Mouse (Mus musculus): ENCODE measurements at regions not wholly inside any gene's neighbourhood (a gene's known extent, or its start where the extent isn't known, plus 50 kb on each side); places are given as distances from the start of the nearest gene placed in this dataset.

DNA sequence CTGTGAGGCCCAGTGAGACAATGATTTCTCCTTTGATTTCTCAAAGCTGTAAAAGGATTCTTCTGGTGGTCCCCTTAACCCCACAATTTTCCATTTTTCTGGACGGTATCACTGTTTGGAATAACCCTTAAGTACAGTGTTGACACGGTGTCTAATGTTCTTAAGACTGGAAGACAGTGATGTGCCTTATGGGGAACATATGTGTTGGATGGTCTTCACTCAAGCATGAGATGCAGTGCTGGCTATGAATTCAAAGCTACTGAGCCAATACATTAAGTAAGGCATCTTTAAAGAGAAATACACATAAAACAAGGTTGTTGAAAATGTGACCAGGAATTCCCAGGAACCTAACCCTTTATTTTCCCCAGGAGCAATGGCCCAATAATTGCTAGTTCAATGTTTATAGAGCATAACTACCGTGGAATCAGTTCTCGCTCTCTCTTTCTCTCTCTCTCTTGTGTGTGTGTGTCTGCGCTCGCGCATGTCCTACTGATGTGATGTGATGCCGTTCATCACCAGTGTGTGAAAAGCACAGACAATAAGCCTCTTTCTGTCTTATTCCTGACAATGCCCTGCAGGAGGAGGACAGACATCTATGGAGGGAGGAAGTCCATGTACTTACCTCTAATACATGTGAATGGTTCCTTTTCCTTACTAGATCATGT is 125.4 kb upstream of the Peli1 start:
- no peak overlapping the region for H3K9ac ChIP-seq (replicated peaks)
- H3K9me3 ChIP-seq = no peaks in the 10 kb centered on the region
- peaks cover 4% of the 10 kb centered on the region for H3K4me1 ChIP-seq
- H3K27me3 ChIP-seq = no peaks in the 10 kb centered on the region
- no peaks in the 10 kb centered on the region for H3K36me3 ChIP-seq
- no peak for ATAC-seq (replicated peaks)
- 88% methylated on average over 8 of the region's 8 CpGs for WGBS
- no peak overlapping the region for H3K4me3 ChIP-seq
- no peak overlapping the region for H3K27ac ChIP-seq (replicated peaks)
- no peak overlapping the region for H3K4me2 ChIP-seq (replicated peaks)

DNA sequence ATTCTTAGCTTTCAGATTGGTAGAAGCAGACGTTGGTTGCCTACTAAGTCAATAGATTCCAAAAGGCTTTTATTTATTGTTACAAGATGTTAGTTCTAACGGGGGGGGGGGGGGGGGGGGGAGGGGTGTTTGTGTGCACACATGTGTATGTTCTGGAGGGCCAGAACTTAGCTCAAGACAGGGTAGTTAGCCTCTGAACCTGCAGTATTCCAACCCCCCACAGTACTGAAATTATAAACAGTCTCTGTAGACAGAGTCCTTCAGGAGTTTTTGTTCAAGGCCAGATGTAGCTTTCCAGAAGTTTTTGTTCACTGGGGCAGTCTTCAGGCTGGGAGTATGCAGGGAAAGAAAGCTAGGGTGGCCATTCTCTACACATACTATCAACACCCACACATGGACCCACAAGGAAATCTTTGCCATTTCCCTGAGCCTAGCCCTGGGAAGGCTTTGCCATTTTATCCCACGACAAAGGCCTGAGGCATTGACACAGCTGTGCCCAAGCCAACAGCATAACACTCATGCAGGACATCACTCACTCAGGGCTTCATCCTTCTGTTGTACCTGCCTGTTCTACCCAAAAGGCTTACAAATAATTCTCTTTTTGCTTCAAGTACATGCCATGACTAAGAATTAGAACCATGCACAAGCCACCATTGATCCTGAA is 123.6 kb upstream of the Peli1 start:
- H3K27me3 ChIP-seq = no peaks in the 10 kb centered on the region
- no peak overlapping the region for H3K9ac ChIP-seq (replicated peaks)
- WGBS = 37% methylated on average over 2 of the region's 3 CpGs
- no peak overlapping the region for H3K4me2 ChIP-seq (replicated peaks)
- H3K4me3 ChIP-seq = no peak overlapping the region
- no peaks in the 10 kb centered on the region for H3K9me3 ChIP-seq
- H3K4me1 ChIP-seq = peaks cover 4% of the 10 kb centered on the region
- no peaks in the 10 kb centered on the region for H3K36me3 ChIP-seq
- no peak overlapping the region; the same call in 1 of the 2 replicates for H3K27ac ChIP-seq (replicated peaks)
- 0 out of 2 replicates have a peak, but pooled peaks have one; percentile 13 for ATAC-seq (replicated peaks)

GRCm38 (mm10) chr11:20968341-20968740 is 122.8 kb upstream of the Peli1 start:
- ATAC-seq (replicated peaks) = 0 out of 2 replicates have a peak, but pooled peaks have one; percentile 26
- no peaks in the 10 kb centered on the region for H3K27me3 ChIP-seq
- WGBS = 23% methylated on average over 2 of the region's 2 CpGs
- H3K36me3 ChIP-seq = no peaks in the 10 kb centered on the region
- H3K4me3 ChIP-seq = no peak overlapping the region
- H3K9me3 ChIP-seq = no peaks in the 10 kb centered on the region
- H3K4me1 ChIP-seq = peaks cover 4% of the 10 kb centered on the region
- H3K4me2 ChIP-seq (replicated peaks) = no peak overlapping the region
- H3K9ac ChIP-seq (replicated peaks) = no peak overlapping the region
- no peak overlapping the region for H3K27ac ChIP-seq (replicated peaks)

- Histone ChIP-seq H3K36me3 (no peaks in the 10 kb centered on the region), H3K27ac (replicated peaks) (no peak overlapping the region), H3K27me3 (no peaks in the 10 kb centered on the region), H3K9ac (replicated peaks) (no peak overlapping the region), H3K4me3 (no peak overlapping the region), H3K4me2 (replicated peaks) (no peak overlapping the region), H3K9me3 (no peaks in the 10 kb centered on the region), H3K4me1 (peaks cover 4% of the 10 kb centered on the region)
- no peak for ATAC-seq (replicated peaks)
- 79% methylated on average over 3 of the region's 3 CpGs for WGBS
Observed at GRCm38 (mm10) chr11:20973141-20973540, 118.0 kb upstream of the Peli1 start.

- no peak for ATAC-seq (replicated peaks)
- WGBS = 91% methylated on average over 2 of the region's 2 CpGs
Observed at GRCm38 (mm10) chr11:20981588-20981987, 109.5 kb upstream of the Peli1 start.

DNA sequence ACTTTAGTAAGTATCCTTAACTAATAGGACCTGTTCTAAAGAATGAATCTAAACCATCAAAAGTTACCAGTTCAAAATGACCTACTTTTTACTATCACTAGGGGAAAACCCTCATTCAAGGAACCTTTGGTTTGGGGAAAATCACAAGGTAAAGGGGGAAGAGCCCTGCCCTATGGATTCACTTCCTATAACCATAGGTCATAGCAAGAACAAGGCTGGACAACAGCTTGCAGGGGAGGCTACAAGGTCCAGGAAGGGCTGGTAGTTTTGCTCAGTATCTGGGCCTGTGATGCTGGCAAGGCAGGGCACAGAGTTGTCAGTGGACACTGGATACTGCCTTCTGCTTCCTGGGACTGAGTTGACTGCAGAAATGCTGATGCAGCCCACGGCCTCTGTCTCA is 109.1 kb upstream of the Peli1 start:
- 84% methylated on average over 1 of the region's 1 CpGs for WGBS
- Histone ChIP-seq H3K4me1 (peaks cover 8% of the 10 kb centered on the region), H3K4me2 (replicated peaks) (no peak overlapping the region), H3K4me3 (no peak overlapping the region), H3K9me3 (no peaks in the 10 kb centered on the region), H3K27ac (replicated peaks) (no peak overlapping the region), H3K27me3 (no peaks in the 10 kb centered on the region), H3K9ac (replicated peaks) (no peak overlapping the region), H3K36me3 (no peaks in the 10 kb centered on the region)
- ATAC-seq (replicated peaks) = no peak

More at GRCm38 (mm10) chr11:20981588-20981987, 109.5 kb upstream of the Peli1 start:
- H3K9me3 ChIP-seq = no peaks in the 10 kb centered on the region
- H3K9ac ChIP-seq (replicated peaks) = no peak overlapping the region
- no peak overlapping the region for H3K4me3 ChIP-seq
- no peak overlapping the region for H3K27ac ChIP-seq (replicated peaks)
- H3K4me2 ChIP-seq (replicated peaks) = no peak overlapping the region
- no peaks in the 10 kb centered on the region for H3K27me3 ChIP-seq
- 0 out of 2 replicates have a peak, but pooled peaks cover 6% of the 10 kb centered on the region for H3K4me1 ChIP-seq
- no peaks in the 10 kb centered on the region for H3K36me3 ChIP-seq

- peaks cover 13% of the 10 kb centered on the region for H3K4me1 ChIP-seq
- H3K27me3 ChIP-seq = no peaks in the 10 kb centered on the region
- no peak overlapping the region for H3K9ac ChIP-seq (replicated peaks)
- ATAC-seq (replicated peaks) = no peak
- no peak overlapping the region for H3K27ac ChIP-seq (replicated peaks)
- no peaks in the 10 kb centered on the region for H3K9me3 ChIP-seq
- WGBS = 88% methylated on average over 6 of the region's 6 CpGs
- no peak overlapping the region for H3K4me2 ChIP-seq (replicated peaks)
- H3K36me3 ChIP-seq = no peaks in the 10 kb centered on the region
- H3K4me3 ChIP-seq = no peak overlapping the region
Observed at GRCm38 (mm10) chr11:20982500-20982899, 108.6 kb upstream of the Peli1 start.

DNA sequence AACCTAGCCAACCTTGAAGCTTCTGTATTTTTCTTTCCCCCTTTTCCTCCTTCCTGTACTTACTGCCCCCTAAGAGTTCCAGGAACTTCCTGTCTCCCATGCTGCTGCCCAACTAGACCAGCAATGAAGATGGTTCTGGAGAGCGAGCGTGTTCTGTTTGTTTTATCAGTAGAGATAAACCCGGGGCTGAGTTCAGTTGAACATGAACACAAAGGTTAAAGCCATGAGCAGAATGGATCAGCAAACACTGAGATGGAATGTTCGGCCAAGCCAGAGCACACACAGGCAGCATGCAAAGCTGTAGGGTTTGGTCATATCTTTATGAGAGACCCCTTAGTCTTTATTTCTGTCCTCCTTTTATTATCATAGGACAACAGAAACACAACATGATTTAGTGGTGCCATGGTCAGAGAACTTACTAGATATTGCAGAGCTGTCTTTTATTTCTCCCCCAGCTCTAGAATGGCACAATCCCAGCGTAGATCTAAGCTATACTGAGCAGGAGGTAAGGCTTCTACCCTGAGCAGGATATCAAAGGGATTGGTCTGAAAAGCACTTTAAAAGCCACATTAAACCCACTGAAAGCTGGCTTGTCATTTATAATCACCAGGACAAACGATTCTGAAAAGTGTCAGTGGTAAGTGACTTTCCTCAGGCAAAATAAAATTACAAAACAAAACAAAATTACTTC is 105.9 kb upstream of the Peli1 start:
- Histone ChIP-seq H3K27ac (replicated peaks) (no peak overlapping the region; the same call in 1 of the 2 replicates), H3K4me1 (peaks cover 22% of the 10 kb centered on the region), H3K9me3 (no peaks in the 10 kb centered on the region), H3K4me2 (replicated peaks) (no peak overlapping the region), H3K36me3 (no peaks in the 10 kb centered on the region), H3K27me3 (no peaks in the 10 kb centered on the region), H3K4me3 (no peak overlapping the region), H3K9ac (replicated peaks) (no peak overlapping the region)
- WGBS = 62% methylated on average over 6 of the region's 6 CpGs
- no peak for ATAC-seq (replicated peaks)

- no peak overlapping the region for H3K4me3 ChIP-seq
- no peaks in the 10 kb centered on the region for H3K27me3 ChIP-seq
- 50% methylated on average over 4 of the region's 4 CpGs for WGBS
- H3K9ac ChIP-seq (replicated peaks) = no peak overlapping the region
- no peak overlapping the region for H3K4me2 ChIP-seq (replicated peaks)
- H3K9me3 ChIP-seq = no peaks in the 10 kb centered on the region
- ATAC-seq (replicated peaks) = no peak
- H3K27ac ChIP-seq (replicated peaks) = no peak overlapping the region
- H3K4me1 ChIP-seq = peaks cover 22% of the 10 kb centered on the region
- H3K36me3 ChIP-seq = no peaks in the 10 kb centered on the region
Observed at GRCm38 (mm10) chr11:20985771-20986170, 105.3 kb upstream of the Peli1 start.

- Histone ChIP-seq H3K36me3 (no peaks in the 10 kb centered on the region), H3K27ac (replicated peaks) (peak overlapping the region; percentile 87), H3K4me1 (peaks cover 22% of the 10 kb centered on the region), H3K9ac (replicated peaks) (no peak overlapping the region), H3K4me3 (no peak overlapping the region), H3K9me3 (no peaks in the 10 kb centered on the region), H3K27me3 (no peaks in the 10 kb centered on the region), H3K4me2 (replicated peaks) (no peak overlapping the region)
- WGBS = 45% methylated on average over 5 of the region's 5 CpGs
- ATAC-seq (replicated peaks) = peak; percentile 79
Observed at GRCm38 (mm10) chr11:20987171-20987815, 103.8 kb upstream of the Peli1 start.

DNA sequence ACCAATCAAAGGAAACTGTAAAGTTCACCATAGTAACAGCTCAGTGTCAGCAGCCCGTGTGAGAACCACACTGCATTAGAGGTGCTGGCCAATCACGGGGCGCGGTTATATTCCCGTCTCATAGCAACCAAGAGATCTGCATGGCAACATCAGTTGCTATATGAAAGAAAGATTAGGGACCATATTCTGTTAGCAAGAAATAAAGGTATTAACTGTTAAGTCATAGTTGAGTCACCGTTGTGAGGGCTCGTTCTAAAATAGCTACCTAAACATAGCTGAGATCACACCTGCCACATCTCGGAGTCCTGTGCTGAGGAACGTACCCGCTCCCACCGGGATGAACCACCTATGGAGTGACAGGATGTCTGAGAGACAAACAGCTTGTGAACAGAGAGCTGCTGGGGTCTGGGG is 103.2 kb upstream of the Peli1 start:
- H3K4me2 ChIP-seq (replicated peaks) = peak overlapping the region; percentile 14; the same call in 1 of the 2 replicates
- H3K27me3 ChIP-seq = no peaks in the 10 kb centered on the region
- ATAC-seq (replicated peaks) = peak; percentile 97
- H3K27ac ChIP-seq (replicated peaks) = peak overlapping the region; percentile 87
- H3K9ac ChIP-seq (replicated peaks) = no peak overlapping the region
- H3K9me3 ChIP-seq = no peaks in the 10 kb centered on the region
- peaks cover 22% of the 10 kb centered on the region for H3K4me1 ChIP-seq
- H3K4me3 ChIP-seq = no peak overlapping the region
- 66% methylated on average over 11 of the region's 11 CpGs for WGBS
- no peaks in the 10 kb centered on the region for H3K36me3 ChIP-seq

DNA sequence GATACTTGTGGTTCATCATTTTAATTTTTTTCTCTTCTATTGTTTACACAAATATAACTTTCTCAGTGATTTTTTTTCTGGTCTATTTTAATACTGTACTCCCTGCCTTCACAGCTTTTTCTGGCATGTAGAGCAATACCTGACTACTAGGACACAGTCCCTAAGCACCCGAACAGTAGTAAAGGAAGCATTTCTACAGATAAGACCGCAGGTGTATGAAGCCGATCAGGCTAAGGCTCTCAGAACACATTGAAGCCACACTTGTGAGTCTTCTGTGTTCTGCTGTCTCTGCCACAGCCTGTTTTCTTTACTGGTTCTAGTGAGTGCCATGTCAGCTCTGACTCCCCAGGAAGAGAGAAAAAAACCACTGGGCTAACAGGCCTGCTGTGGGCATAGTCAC is 102.2 kb upstream of the Peli1 start:
- no peak for ATAC-seq (replicated peaks)
- H3K27me3 ChIP-seq = no peaks in the 10 kb centered on the region
- peaks cover 22% of the 10 kb centered on the region for H3K4me1 ChIP-seq
- no peak overlapping the region for H3K4me3 ChIP-seq
- H3K4me2 ChIP-seq (replicated peaks) = no peak overlapping the region
- H3K9me3 ChIP-seq = no peaks in the 10 kb centered on the region
- 0 out of 2 replicates have a peak overlapping the region, but pooled peaks have one; percentile 29 for H3K27ac ChIP-seq (replicated peaks)
- no peak overlapping the region for H3K9ac ChIP-seq (replicated peaks)
- WGBS = 94% methylated on average over 3 of the region's 3 CpGs
- H3K36me3 ChIP-seq = no peaks in the 10 kb centered on the region
